Mouse (Mus musculus) myocyte (in vitro differentiated cells): ENCODE measurements around the gene Tnrc6c. TPM values are rescaled to one million over a fixed set of nuclear protein-coding genes. Genes with fewer than 3 reads are reported as not detected.
"Not testable (repeated sequence)": the region's sequence is repeated elsewhere in the genome, so short reads cannot be mapped to it uniquely, and the experiment has no call there.

Experiments
- H3K27me3 ChIP-seq: one replicate; pipeline ENCODE4 v1.6.1; 2011; ENCODE audit not compliant: control insufficient read depth, insufficient read depth, insufficient read length
- H3K36me3 ChIP-seq: one replicate; pipeline ENCODE4 v1.6.1; 2011; ENCODE audit not compliant: control insufficient read depth, insufficient read depth
- H3K4me2 ChIP-seq: one replicate; pipeline ENCODE4 v1.6.1; 2011; ENCODE audit warnings: low read depth, control low read depth
- H3K4me3 ChIP-seq: one replicate; pipeline ENCODE4 v1.5.1; 2011; ENCODE audit warnings: mild to moderate bottlenecking, control low read depth, moderate library complexity
- H3K79me2 ChIP-seq: one replicate; pipeline ENCODE4 v1.6.1; 2011; ENCODE audit not compliant: control insufficient read depth, insufficient read depth
- H3ac ChIP-seq: one replicate; pipeline ENCODE4 v1.6.1; 2011; ENCODE audit not compliant: control insufficient read depth, insufficient read length
- CEBPB ChIP-seq: IDR thresholded peaks from 2 replicates; pipeline ENCODE4 v1.6.1; 2011; ENCODE audit warnings: mild to moderate bottlenecking, moderate library complexity; ENCODE audit not compliant: poor library complexity, insufficient read depth, severe bottlenecking
- E2F4 ChIP-seq: IDR thresholded peaks from one replicate; pipeline ENCODE4 v1.6.1; 2011; ENCODE audit warnings: mild to moderate bottlenecking, control low read depth, moderate library complexity; ENCODE audit not compliant: insufficient read depth
- MAX ChIP-seq: IDR thresholded peaks from one replicate; pipeline ENCODE4 v1.6.1; 2011; ENCODE audit warnings: low read depth, mild to moderate bottlenecking, control low read depth
- MYOD1 ChIP-seq, 3 experiments: IDR thresholded peaks; one replicate each; pipeline ENCODE4 v1.6.1; 2011; ENCODE audit warnings: control low read depth in 2 of 3, low read depth in 2 of 3, mild to moderate bottlenecking in 2 of 3, moderate library complexity in 1 of 3; ENCODE audit not compliant: insufficient read length in 2 of 3, control insufficient read depth in 1 of 3
- MYOG ChIP-seq, 3 experiments: IDR thresholded peaks; one replicate each; pipeline ENCODE4 v1.6.1; 2011; ENCODE audit warnings: control low read depth in 2 of 3, low read depth in 2 of 3, mild to moderate bottlenecking in 2 of 3; ENCODE audit not compliant: insufficient read length in 2 of 3, control insufficient read depth in 1 of 3, insufficient read depth in 1 of 3
- POLR2A ChIP-seq: IDR thresholded peaks from one replicate; pipeline ENCODE4 v1.6.1; 2011; ENCODE audit warnings: low read depth, mild to moderate bottlenecking, control low read depth, moderate library complexity; ENCODE audit not compliant: insufficient read length
- POLR2AphosphoS2 ChIP-seq: IDR thresholded peaks from one replicate; pipeline ENCODE4 v1.6.1; 2011; ENCODE audit warnings: low read depth, control low read depth; ENCODE audit not compliant: insufficient read length
- REST ChIP-seq: IDR thresholded peaks from one replicate; pipeline ENCODE4 v1.6.1; 2011; ENCODE audit warnings: mild to moderate bottlenecking, control low read depth, moderate library complexity; ENCODE audit not compliant: insufficient read depth, insufficient read length
- SRF ChIP-seq: IDR thresholded peaks from one replicate; pipeline ENCODE4 v1.6.1; 2011; ENCODE audit warnings: low read depth; ENCODE audit not compliant: control insufficient read depth, insufficient read length
- TCF12 ChIP-seq: IDR thresholded peaks from one replicate; pipeline ENCODE4 v1.6.1; 2011; ENCODE audit warnings: mild to moderate bottlenecking, control low read depth; ENCODE audit not compliant: poor library complexity, insufficient read depth, severe bottlenecking
- TCF3 ChIP-seq: IDR thresholded peaks from one replicate; pipeline ENCODE4 v1.6.1; 2011; ENCODE audit warnings: low read depth, control low read depth; ENCODE audit not compliant: insufficient read length
- USF1 ChIP-seq: IDR thresholded peaks from one replicate; pipeline ENCODE4 v1.6.1; 2011; ENCODE audit warnings: low read depth, mild to moderate bottlenecking, control low read depth, moderate library complexity
- polyA plus RNA-seq: library from polyadenylated mRNA; unstranded; fragments of >200 nt; fragmentation: generic; extraction: Trizol; gene quantifications from one replicate; pipeline ENCODE4 v1.2.1, GENCODE M21; 2012; ENCODE audit warnings: missing spikeins

Gene Tnrc6c
- polyA plus RNA-seq, 1 experiment = 7.4 TPM

DNA sequence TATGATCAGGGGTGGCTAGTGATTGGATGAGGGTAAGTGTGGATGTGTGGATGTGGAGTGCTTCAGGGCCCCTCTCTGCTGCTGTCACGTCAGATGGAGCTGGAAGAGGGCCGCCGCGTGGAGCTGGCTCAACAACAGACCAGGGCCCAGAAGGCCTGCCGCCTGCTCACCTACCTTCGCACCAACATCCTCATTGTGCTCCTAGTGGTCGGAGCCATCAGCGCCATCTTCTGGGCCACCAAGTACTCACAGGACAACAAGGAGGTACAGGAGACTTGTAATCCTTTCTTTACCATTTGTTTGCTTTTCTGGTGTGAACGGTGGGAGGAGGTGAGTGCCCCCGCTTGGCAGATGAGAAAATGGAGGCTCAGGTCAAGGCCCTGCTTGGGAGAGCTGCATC, 132.2 kb downstream of the Tnrc6c start:
- H3K36me3 ChIP-seq = no peaks in the 10 kb centered on the region
- no peaks in the 10 kb centered on the region for H3K27me3 ChIP-seq
- TF ChIP-seq POLR2A (no peak), CEBPB (no peak), USF1 (no peak), TCF12 (no peak), MYOD1 (IDR thresholded peaks at IDR 0.05; ENCODE audit: control insufficient read depth in 1 of 3, insufficient read length in 2 of 3, low read depth in 2 of 3) (no peak), MAX (no peak), SRF (no peak), MYOG (IDR thresholded peaks at IDR 0.05; ENCODE audit: control insufficient read depth in 1 of 3, insufficient read depth in 1 of 3, insufficient read length in 2 of 3, low read depth in 2 of 3) (no peak), E2F4 (no peak), POLR2AphosphoS2 (no peak), TCF3 (no peak), REST (no peak)
- H3K4me2 ChIP-seq = no peak overlapping the region
- H3K79me2 ChIP-seq = no peaks in the 10 kb centered on the region
- H3ac ChIP-seq = no peak overlapping the region
- no peak overlapping the region for H3K4me3 ChIP-seq

GRCm38 (mm10) chr11:117788481-117788880, 134.4 kb downstream of the Tnrc6c start:
- not testable (repeated sequence) for H3ac ChIP-seq, H3K4me3 ChIP-seq, H3K79me2 ChIP-seq, H3K36me3 ChIP-seq, H3K4me2 ChIP-seq, H3K27me3 ChIP-seq

GRCm38 (mm10) chr11:117790286-117790685, 136.2 kb downstream of the Tnrc6c start:
- H3K27me3 ChIP-seq = no peaks in the 10 kb centered on the region
- no peaks in the 10 kb centered on the region for H3K79me2 ChIP-seq
- H3K36me3 ChIP-seq = no peaks in the 10 kb centered on the region
- peak overlapping the region; percentile 22 for H3K4me2 ChIP-seq
- H3ac ChIP-seq = no peak overlapping the region
- TF ChIP-seq REST (no peak), SRF (no peak), USF1 (no peak), CEBPB (no peak), E2F4 (no peak), MAX (no peak), POLR2A (no peak)
- H3K4me3 ChIP-seq = no peak overlapping the region

GRCm38 (mm10) chr11:117790703-117791440, 136.8 kb downstream of the Tnrc6c start:
- Histone ChIP-seq H3K36me3 (no peaks in the 10 kb centered on the region), H3K4me3 (no peak overlapping the region), H3K4me2 (peak overlapping the region; percentile 22), H3K27me3 (no peaks in the 10 kb centered on the region), H3K79me2 (no peaks in the 10 kb centered on the region), H3ac (no peak overlapping the region)
- TF ChIP-seq E2F4 (no peak), REST (no peak), USF1 (no peak), MYOD1 (IDR thresholded peaks at IDR 0.05; ENCODE audit: control insufficient read depth in 1 of 3, insufficient read length in 2 of 3, low read depth in 2 of 3) (no peak), POLR2AphosphoS2 (no peak), POLR2A (no peak), SRF (no peak), MAX (no peak), TCF3 (no peak)

- no peaks in the 10 kb centered on the region for H3K79me2 ChIP-seq
- no peak overlapping the region for H3K4me2 ChIP-seq
- H3K4me3 ChIP-seq = no peak overlapping the region
- H3K36me3 ChIP-seq = no peaks in the 10 kb centered on the region
- H3K27me3 ChIP-seq = no peaks in the 10 kb centered on the region
- H3ac ChIP-seq = no peak overlapping the region
- TF ChIP-seq CEBPB (no peak), MYOG (IDR thresholded peaks at IDR 0.05; ENCODE audit: control insufficient read depth in 1 of 3, insufficient read depth in 1 of 3, insufficient read length in 2 of 3, low read depth in 2 of 3) (no peak), TCF3 (no peak), POLR2AphosphoS2 (no peak), USF1 (no peak), TCF12 (no peak), REST (no peak), SRF (no peak), MAX (no peak), E2F4 (no peak), POLR2A (no peak), MYOD1 (IDR thresholded peaks at IDR 0.05; ENCODE audit: control insufficient read depth in 1 of 3, insufficient read length in 2 of 3, low read depth in 2 of 3) (no peak)
Measured at GRCm38 (mm10) chr11:117791441-117791761, 137.3 kb downstream of the Tnrc6c start.
